Mouse (Mus musculus): ENCODE results near the gene Rassf2. TPM values are rescaled to one million over a fixed set of nuclear protein-coding genes. Genes with fewer than 3 reads are reported as not detected.

Rassf2 gene
- polyA plus RNA-seq, 1 experiment = 11.9 TPM

DNA sequence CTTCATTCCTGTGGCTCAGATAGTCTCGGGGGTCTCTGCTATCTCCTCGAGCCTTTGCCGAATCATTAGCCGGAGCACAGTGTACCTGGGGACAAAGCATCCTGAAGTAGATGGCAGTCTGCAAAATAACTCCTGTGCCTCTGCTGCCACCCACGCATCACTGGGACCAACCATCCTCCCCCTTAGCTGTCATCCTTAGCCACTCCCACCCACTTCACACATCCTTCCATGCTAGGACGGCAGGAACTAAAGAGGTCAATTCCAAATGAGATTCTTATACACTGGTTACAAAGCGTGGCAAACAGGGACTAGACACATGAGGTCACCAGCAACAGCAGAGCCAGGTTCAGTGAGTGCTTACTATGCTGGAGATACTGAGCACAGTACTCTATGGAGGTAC is 33.7 kb downstream of the Rassf2 start:
- no peak overlapping the region for H3K4me3 ChIP-seq (ENCODE audit: low read depth, low read length)
- TF ChIP-seq CTCF (IDR thresholded peaks at IDR 0.05; ENCODE audit: extremely low read depth, insufficient read length, insufficient replicate concordance, low read depth, low read length) (no peak), POLR2A (IDR thresholded peaks at IDR 0.05; ENCODE audit: low read depth, low read length) (no peak)
- H3K4me1 ChIP-seq (ENCODE audit: control insufficient read depth, insufficient read depth, insufficient read length, low read length) = no peaks in the 10 kb centered on the region
- no peaks in the 10 kb centered on the region for H3K27me3 ChIP-seq (ENCODE audit: control insufficient read depth, insufficient read depth, low read length)
- WGBS = 84% methylated on average over 7 of the region's 7 CpGs
- no peaks in the 10 kb centered on the region; the same call in 1 of the 2 replicates for H3K36me3 ChIP-seq (ENCODE audit: control insufficient read depth, insufficient read depth, low read length)
- H3K27ac ChIP-seq (ENCODE audit: insufficient read depth, low read depth, low read length) = no peak overlapping the region

DNA sequence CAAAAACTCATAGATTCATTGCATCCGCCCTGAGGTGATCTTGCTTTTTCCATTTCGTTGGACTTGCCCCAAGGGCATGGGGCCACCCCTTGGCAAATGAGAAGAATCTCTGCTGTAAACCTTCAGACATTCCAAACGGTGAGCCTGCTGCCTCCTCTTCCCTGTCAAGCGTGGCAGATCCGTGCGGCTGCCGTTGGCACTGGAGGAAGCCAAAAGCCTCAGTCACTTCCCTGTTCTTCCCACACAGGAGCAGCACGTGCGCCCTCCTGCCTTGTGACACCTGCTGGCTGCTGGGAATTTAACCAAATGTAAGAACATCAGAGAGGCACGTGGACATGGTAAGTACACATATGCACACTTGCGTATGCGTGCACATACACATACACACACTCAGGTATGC is 34.3 kb downstream of the Rassf2 start:
- H3K27me3 ChIP-seq (ENCODE audit: control insufficient read depth, insufficient read depth, low read length) = no peaks in the 10 kb centered on the region
- H3K4me3 ChIP-seq (ENCODE audit: low read depth, low read length) = no peak overlapping the region
- WGBS = 58% methylated on average over 12 of the region's 12 CpGs
- no peak overlapping the region for H3K27ac ChIP-seq (ENCODE audit: insufficient read depth, low read depth, low read length)
- H3K4me1 ChIP-seq (ENCODE audit: control insufficient read depth, insufficient read depth, insufficient read length, low read length) = no peaks in the 10 kb centered on the region
- TF ChIP-seq CTCF (IDR thresholded peaks at IDR 0.05; ENCODE audit: extremely low read depth, insufficient read length, insufficient replicate concordance, low read depth, low read length) = no peak
- no peak for TF ChIP-seq POLR2A (IDR thresholded peaks at IDR 0.05; ENCODE audit: low read depth, low read length)
- H3K36me3 ChIP-seq (ENCODE audit: control insufficient read depth, insufficient read depth, low read length) = no peaks in the 10 kb centered on the region; the same call in 1 of the 2 replicates

DNA sequence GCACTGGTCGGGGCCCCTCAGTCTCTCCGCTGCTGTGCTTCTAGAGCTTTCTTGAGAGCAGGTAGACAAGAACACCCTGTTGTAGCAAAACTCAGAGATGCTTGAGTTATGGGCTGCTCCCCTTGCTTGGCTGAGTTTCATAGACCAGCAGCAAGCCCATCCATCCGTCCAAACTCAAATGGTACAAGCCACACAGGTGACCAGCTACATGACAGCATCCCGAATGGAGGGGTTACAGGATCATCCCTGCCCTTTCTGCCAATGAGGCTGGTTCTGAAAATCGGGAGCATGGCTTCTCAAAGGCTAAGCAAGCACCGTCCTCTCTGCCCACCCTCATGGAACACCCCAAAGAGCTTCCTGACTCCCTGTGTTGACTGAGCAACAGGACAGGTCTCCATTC is 35.1 kb downstream of the Rassf2 start:
- Histone ChIP-seq H3K27me3 (ENCODE audit: control insufficient read depth, insufficient read depth, low read length) (no peaks in the 10 kb centered on the region), H3K4me3 (ENCODE audit: low read depth, low read length) (no peak overlapping the region), H3K4me1 (ENCODE audit: control insufficient read depth, insufficient read depth, insufficient read length, low read length) (no peaks in the 10 kb centered on the region), H3K27ac (ENCODE audit: insufficient read depth, low read depth, low read length) (no peak overlapping the region), H3K36me3 (ENCODE audit: control insufficient read depth, insufficient read depth, low read length) (no peaks in the 10 kb centered on the region; the same call in 1 of the 2 replicates)
- WGBS = 89% methylated on average over 6 of the region's 6 CpGs
- TF ChIP-seq POLR2A (IDR thresholded peaks at IDR 0.05; ENCODE audit: low read depth, low read length) (no peak), CTCF (IDR thresholded peaks at IDR 0.05; ENCODE audit: extremely low read depth, insufficient read length, insufficient replicate concordance, low read depth, low read length) (no peak)

DNA sequence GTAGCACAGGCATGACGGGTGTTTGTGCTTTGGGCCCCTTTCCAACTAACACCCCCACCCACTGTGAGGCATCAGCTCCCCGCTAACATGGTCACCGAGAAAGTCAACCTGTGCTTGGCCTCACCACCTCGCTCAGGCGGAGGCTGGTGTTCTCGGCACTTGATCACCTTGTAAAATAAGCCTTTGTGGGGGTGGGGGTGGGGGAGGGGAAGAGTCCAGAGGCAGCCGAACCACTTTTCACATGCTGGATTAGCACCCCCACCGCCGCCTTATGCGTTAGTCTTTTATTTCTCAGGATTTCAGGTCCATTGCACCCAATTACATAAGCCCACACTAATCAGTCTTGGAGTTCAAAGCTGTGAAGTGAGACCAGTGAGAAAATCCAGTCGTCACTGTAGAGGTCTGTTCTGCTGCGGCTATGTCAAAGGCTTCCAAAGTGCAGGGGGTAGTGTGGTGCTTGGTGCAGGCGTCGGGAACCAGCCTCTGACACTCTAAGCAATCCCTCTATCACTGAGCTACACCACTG is 36.4 kb downstream of the Rassf2 start:
- no peak overlapping the region for H3K27ac ChIP-seq (ENCODE audit: insufficient read depth, low read depth, low read length)
- TF ChIP-seq POLR2A (IDR thresholded peaks at IDR 0.05; ENCODE audit: low read depth, low read length) = no peak
- no peak for TF ChIP-seq CTCF (IDR thresholded peaks at IDR 0.05; ENCODE audit: extremely low read depth, insufficient read length, insufficient replicate concordance, low read depth, low read length)
- WGBS = 59% methylated on average over 14 of the region's 14 CpGs
- no peaks in the 10 kb centered on the region; the same call in 1 of the 2 replicates for H3K36me3 ChIP-seq (ENCODE audit: control insufficient read depth, insufficient read depth, low read length)
- no peak overlapping the region for H3K4me3 ChIP-seq (ENCODE audit: low read depth, low read length)
- no peaks in the 10 kb centered on the region for H3K27me3 ChIP-seq (ENCODE audit: control insufficient read depth, insufficient read depth, low read length)
- H3K4me1 ChIP-seq (ENCODE audit: control insufficient read depth, insufficient read depth, insufficient read length, low read length) = no peaks in the 10 kb centered on the region

DNA sequence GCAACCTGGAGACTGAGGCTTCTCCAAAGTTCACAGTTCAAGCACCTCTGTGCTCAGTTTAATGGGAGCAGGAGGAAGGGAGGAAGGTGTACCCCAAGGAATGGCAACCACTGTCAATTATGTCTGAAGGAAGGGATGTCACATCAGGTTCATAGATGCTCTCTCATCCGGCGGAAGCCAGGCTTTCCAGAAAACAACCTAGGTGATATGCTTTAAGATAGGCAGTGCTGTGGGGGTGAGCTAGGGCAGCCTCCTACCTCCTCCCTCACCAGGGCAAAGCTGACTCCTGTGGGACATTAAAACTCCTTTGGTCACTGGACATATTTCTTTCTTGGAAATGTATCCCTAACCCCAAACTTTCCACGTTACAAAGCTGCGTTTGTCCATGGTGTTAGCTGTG is 36.9 kb downstream of the Rassf2 start:
- TF ChIP-seq CTCF (IDR thresholded peaks at IDR 0.05; ENCODE audit: extremely low read depth, insufficient read length, insufficient replicate concordance, low read depth, low read length) = no peak
- Histone ChIP-seq H3K36me3 (ENCODE audit: control insufficient read depth, insufficient read depth, low read length) (no peaks in the 10 kb centered on the region; the same call in 1 of the 2 replicates), H3K27me3 (ENCODE audit: control insufficient read depth, insufficient read depth, low read length) (no peaks in the 10 kb centered on the region), H3K27ac (ENCODE audit: insufficient read depth, low read depth, low read length) (no peak overlapping the region), H3K4me1 (ENCODE audit: control insufficient read depth, insufficient read depth, insufficient read length, low read length) (no peaks in the 10 kb centered on the region), H3K4me3 (ENCODE audit: low read depth, low read length) (no peak overlapping the region)
- WGBS = 82% methylated on average over 4 of the region's 4 CpGs

DNA sequence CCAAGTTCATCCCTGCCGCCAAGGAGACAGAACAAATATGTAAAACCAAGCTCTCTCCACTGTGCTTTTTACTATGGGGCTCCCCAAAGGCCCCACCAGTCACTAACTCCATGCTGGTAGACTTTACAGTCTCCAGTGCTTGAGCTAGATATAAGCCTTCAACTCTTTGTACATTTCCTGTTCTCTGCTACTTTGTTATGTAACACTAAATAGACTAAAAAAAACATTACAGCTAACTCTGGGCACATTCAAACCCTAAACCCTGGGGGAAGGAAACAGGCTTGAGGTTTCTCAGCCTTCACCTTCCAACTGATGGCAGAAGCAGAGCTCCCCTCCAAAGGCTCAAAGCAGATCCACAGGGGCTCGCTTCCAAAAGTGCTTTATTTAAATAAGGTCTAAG is 37.6 kb downstream of the Rassf2 start:
- H3K36me3 ChIP-seq (ENCODE audit: control insufficient read depth, insufficient read depth, low read length) = no peaks in the 10 kb centered on the region; the same call in 1 of the 2 replicates
- 75% methylated on average over 2 of the region's 2 CpGs for WGBS
- TF ChIP-seq CTCF (IDR thresholded peaks at IDR 0.05; ENCODE audit: extremely low read depth, insufficient read length, insufficient replicate concordance, low read depth, low read length) (no peak), POLR2A (IDR thresholded peaks at IDR 0.05; ENCODE audit: low read depth, low read length) (no peak)
- no peak overlapping the region for H3K27ac ChIP-seq (ENCODE audit: insufficient read depth, low read depth, low read length)
- no peak overlapping the region for H3K4me3 ChIP-seq (ENCODE audit: low read depth, low read length)
- H3K4me1 ChIP-seq (ENCODE audit: control insufficient read depth, insufficient read depth, insufficient read length, low read length) = no peaks in the 10 kb centered on the region
- H3K27me3 ChIP-seq (ENCODE audit: control insufficient read depth, insufficient read depth, low read length) = no peaks in the 10 kb centered on the region

DNA sequence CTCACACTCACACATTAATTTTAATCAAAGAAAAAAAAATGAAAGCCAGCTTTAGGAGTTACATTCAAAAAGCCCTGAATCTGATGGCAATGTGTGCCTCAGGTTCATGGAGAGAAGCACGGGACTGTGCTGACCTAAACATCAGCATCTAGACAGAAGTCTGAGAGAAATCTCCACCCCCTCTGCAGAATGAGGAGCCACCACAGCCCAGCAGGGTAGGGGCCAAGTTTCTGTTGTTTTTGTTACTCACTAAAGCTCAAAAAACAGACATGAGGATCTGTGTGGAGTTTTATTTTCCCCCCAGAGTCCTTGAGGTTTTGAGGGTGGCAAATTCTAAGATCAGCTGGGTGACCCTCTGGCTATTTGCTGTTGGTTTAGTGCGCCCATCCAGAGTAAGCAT is 41.5 kb downstream of the Rassf2 start:
- Histone ChIP-seq H3K27ac (ENCODE audit: insufficient read depth, low read depth, low read length) (no peak overlapping the region), H3K27me3 (ENCODE audit: control insufficient read depth, insufficient read depth, low read length) (no peaks in the 10 kb centered on the region), H3K4me1 (ENCODE audit: control insufficient read depth, insufficient read depth, insufficient read length, low read length) (no peaks in the 10 kb centered on the region), H3K36me3 (ENCODE audit: control insufficient read depth, insufficient read depth, low read length) (no peaks in the 10 kb centered on the region), H3K4me3 (ENCODE audit: low read depth, low read length) (no peak overlapping the region)
- no peak for TF ChIP-seq POLR2A (IDR thresholded peaks at IDR 0.05; ENCODE audit: low read depth, low read length)
- no peak for TF ChIP-seq CTCF (IDR thresholded peaks at IDR 0.05; ENCODE audit: extremely low read depth, insufficient read length, insufficient replicate concordance, low read depth, low read length)
- 69% methylated on average over 2 of the region's 2 CpGs for WGBS
